Mouse (Mus musculus) forebrain, embryonic 14.5 days (tissue): ENCODE results near the gene Nt5c3b. TPM values are rescaled to one million over a fixed set of nuclear protein-coding genes. Genes with fewer than 3 reads are reported as not detected.

Source experiments
- ATAC-seq: fragments of 200-750 bp; cut with Nextera tagmentation; 2 replicates; pipeline ENCODE4 v1.8.0; 2017; ENCODE audit warnings: mild to moderate bottlenecking, moderate library complexity
- DNase-seq: peaks from one replicate; pipeline ENCODE4 v3.0.0-alpha.2; 2015; ENCODE audit warnings: low spot score
- H3K27ac ChIP-seq: fragments of 300-500 bp; sonication (generic); 2 replicates; pipeline ENCODE4 v1.5.1; 2014; ENCODE audit warnings: low read depth, mild to moderate bottlenecking, control low read depth, low read length, moderate library complexity
- H3K27me3 ChIP-seq: fragments of 300-500 bp; sonication (generic); replicated peaks from 2 replicates; pipeline ENCODE4 v1.6.1; 2014; ENCODE audit warnings: low read length, control low read depth, mixed read lengths; ENCODE audit not compliant: control insufficient read depth, insufficient read depth
- H3K36me3 ChIP-seq: fragments of 300-500 bp; sonication (generic); 2 replicates; pipeline ENCODE4 v1.6.1; 2014; ENCODE audit warnings: low read length, control low read depth; ENCODE audit not compliant: control insufficient read depth, insufficient read depth
- H3K4me1 ChIP-seq: fragments of 300-500 bp; sonication (generic); 2 replicates; pipeline ENCODE4 v1.6.1; 2014; ENCODE audit warnings: antibody characterized with exemption, low read length, control low read depth; ENCODE audit not compliant: control insufficient read depth, insufficient read depth
- H3K4me2 ChIP-seq: fragments of 300-500 bp; sonication (generic); 2 replicates; pipeline ENCODE4 v1.6.1; 2014; ENCODE audit warnings: mild to moderate bottlenecking, control low read depth, low read length
- H3K4me3 ChIP-seq: fragments of 300-500 bp; sonication (generic); 2 replicates; pipeline ENCODE4 v1.5.1; 2014; ENCODE audit warnings: low read depth, low read length, control low read depth
- H3K9ac ChIP-seq: fragments of 300-500 bp; sonication (generic); 2 replicates; pipeline ENCODE4 v1.6.1; 2014; ENCODE audit warnings: mild to moderate bottlenecking, low read length, control low read depth, moderate library complexity
- H3K9me3 ChIP-seq: fragments of 300-500 bp; sonication (generic); replicated peaks from 2 replicates; pipeline ENCODE4 v1.6.1; 2016; ENCODE audit warnings: low read length, control low read depth, mixed read lengths; ENCODE audit not compliant: control insufficient read depth
- WGBS: fragments of 180-500 bp; shearing (Covaris S2); extraction: QIAGEN DNeasy Blood & Tissue Kit; methylation state at CpG from one replicate; pipeline ENCODE4 v1.1.7; 2014; 5-methylcytosine and 5-hydroxymethylcytosine counted together
- polyA plus RNA-seq: library from polyadenylated mRNA; unstranded; fragments of >200 nt; fragmentation: Nextera tagmentation; extraction: Ambion mirVana; gene quantifications from 2 replicates; pipeline ENCODE4 v1.2.1, GENCODE M21; 2014

Gene Nt5c3b
- polyA plus RNA-seq, 1 experiment from 2014 or later: 109 TPM

GRCm38 (mm10) chr11:100399320-100399719 lies 42.3 kb downstream of the Nt5c3b start:
- DNase-seq (no peak), ATAC-seq (no peak)
- Histone ChIP-seq H3K27me3 (peaks cover 14% of the 10 kb centered on the region; the same call in 1 of the 2 replicates), H3K27ac (no peak overlapping the region), H3K4me1 (peaks cover 13% of the 10 kb centered on the region; the same call in 1 of the 2 replicates), H3K9me3 (no peaks in the 10 kb centered on the region), H3K9ac (no peak overlapping the region), H3K36me3 (no peaks in the 10 kb centered on the region), H3K4me3 (no peak overlapping the region), H3K4me2 (no peak overlapping the region)
- 81% methylated on average over 9 of the region's 9 CpGs for WGBS

GRCm38 (mm10) chr11:100398517-100398916 lies 43.1 kb downstream of the Nt5c3b start:
- DNase-seq (no peak), ATAC-seq (no peak)
- Histone ChIP-seq H3K4me3 (no peak overlapping the region), H3K27me3 (peaks cover 14% of the 10 kb centered on the region; the same call in 1 of the 2 replicates), H3K9ac (no peak overlapping the region), H3K27ac (no peak overlapping the region), H3K4me1 (peaks cover 13% of the 10 kb centered on the region; the same call in 1 of the 2 replicates), H3K9me3 (no peaks in the 10 kb centered on the region), H3K36me3 (no peaks in the 10 kb centered on the region), H3K4me2 (no peak overlapping the region)
- 96% methylated on average over 7 of the region's 7 CpGs for WGBS

GRCm38 (mm10) chr11:100397600-100398389 lies 43.8 kb downstream of the Nt5c3b start, which contains the start of gene Jup:
Gene Jup (minus strand): TSS chr11:100397763.
- WGBS: under 1% methylated on average over 37 of the region's 37 CpGs
- peak within 1 kb of the TSS; percentile 69 for H3K4me3 ChIP-seq
- H3K9ac ChIP-seq: peak within 1 kb of the TSS; percentile 76
- peak within 1 kb of the TSS; percentile 62 for H3K4me2 ChIP-seq
- H3K36me3 ChIP-seq: no peaks in the 10 kb centered on the region
- 0 out of 2 replicates have a peak within 1 kb of the TSS, but pooled peaks have one; percentile 39 for H3K27ac ChIP-seq
- no peaks in the 10 kb centered on the region for H3K9me3 ChIP-seq
- H3K27me3 ChIP-seq: peaks cover 14% of the 10 kb centered on the region; the same call in 1 of the 2 replicates
- H3K4me1 ChIP-seq: peaks cover 13% of the 10 kb centered on the region; the same call in 1 of the 2 replicates
- DNase-seq (peak; percentile 98), ATAC-seq (peak; percentile 99)

GRCm38 (mm10) chr11:100396886-100397599 lies 44.6 kb downstream of the Nt5c3b start:
- WGBS: 2% methylated on average over 42 of the region's 42 CpGs
- ATAC-seq: peak; percentile 24
- 0 out of 2 replicates have a peak overlapping the region, but pooled peaks have one; percentile 39 for H3K27ac ChIP-seq

GRCm38 (mm10) chr11:100395861-100396631 lies 45.6 kb downstream of the Nt5c3b start:
- no peaks in the 10 kb centered on the region for H3K36me3 ChIP-seq
- H3K27me3 ChIP-seq: peaks cover 14% of the 10 kb centered on the region; the same call in 1 of the 2 replicates
- no peak overlapping the region for H3K27ac ChIP-seq
- H3K4me1 ChIP-seq: peaks cover 10% of the 10 kb centered on the region; the same call in 1 of the 2 replicates
- H3K9ac ChIP-seq: peak overlapping the region; percentile 21
- ATAC-seq (no peak), DNase-seq (no peak)
- peak overlapping the region; percentile 69 for H3K4me3 ChIP-seq
- WGBS: 27% methylated on average over 17 of the region's 17 CpGs
- H3K9me3 ChIP-seq: no peaks in the 10 kb centered on the region
- H3K4me2 ChIP-seq: peak overlapping the region; percentile 62

More at GRCm38 (mm10) chr11:100396886-100397599, 44.6 kb downstream of the Nt5c3b start:
- Histone ChIP-seq H3K4me2 (peak overlapping the region; percentile 62), H3K27me3 (peaks cover 14% of the 10 kb centered on the region; the same call in 1 of the 2 replicates), H3K36me3 (no peaks in the 10 kb centered on the region), H3K4me3 (peak overlapping the region; percentile 69), H3K9me3 (no peaks in the 10 kb centered on the region), H3K9ac (peak overlapping the region; percentile 76), H3K4me1 (peaks cover 12% of the 10 kb centered on the region; the same call in 1 of the 2 replicates)
- no peak for DNase-seq

GRCm38 (mm10) chr11:100395200-100395599 lies 46.4 kb downstream of the Nt5c3b start:
- Histone ChIP-seq H3K27ac (no peak overlapping the region), H3K9ac (peak overlapping the region; percentile 21; the same call in 1 of the 2 replicates), H3K9me3 (no peaks in the 10 kb centered on the region), H3K4me2 (peak overlapping the region; percentile 62), H3K4me1 (peaks cover 10% of the 10 kb centered on the region; the same call in 1 of the 2 replicates), H3K27me3 (peaks cover 14% of the 10 kb centered on the region; the same call in 1 of the 2 replicates), H3K36me3 (no peaks in the 10 kb centered on the region), H3K4me3 (no peak overlapping the region)
- DNase-seq (no peak), ATAC-seq (no peak)
- 38% methylated on average over 11 of the region's 11 CpGs for WGBS

- Histone ChIP-seq H3K27ac (no peak overlapping the region), H3K4me3 (no peak overlapping the region), H3K9ac (no peak overlapping the region), H3K4me2 (no peak overlapping the region), H3K4me1 (peaks cover 10% of the 10 kb centered on the region; the same call in 1 of the 2 replicates), H3K27me3 (peaks cover 14% of the 10 kb centered on the region; the same call in 1 of the 2 replicates), H3K9me3 (no peaks in the 10 kb centered on the region), H3K36me3 (no peaks in the 10 kb centered on the region)
- no peak for ATAC-seq
- 81% methylated on average over 5 of the region's 5 CpGs for WGBS
- DNase-seq: no peak
Measured at GRCm38 (mm10) chr11:100394353-100395074, 47.1 kb downstream of the Nt5c3b start.
